Mouse (Mus musculus) midbrain, embryonic 13.5 days (tissue): ENCODE measurements at regions not wholly inside any gene's neighbourhood (a gene's known extent, or its start where the extent isn't known, plus 50 kb on each side); places are given as distances from the start of the nearest gene placed in this dataset.
A peak's percentile ranks its signal among the peaks of the same experiment; 100 is the strongest.

Experiments
- ATAC-seq: fragments of 200-750 bp; cut with Nextera tagmentation; 2 replicates; pipeline ENCODE4 v1.8.0; 2017; ENCODE audit warnings: mild to moderate bottlenecking, moderate TSS enrichment, moderate library complexity
- H3K27ac ChIP-seq: fragments of 300-500 bp; sonication (generic); 2 replicates; pipeline ENCODE4 v1.5.1; 2015; ENCODE audit warnings: inconsistent platforms, mild to moderate bottlenecking, moderate library complexity
- H3K27me3 ChIP-seq: fragments of 300-500 bp; sonication (generic); 2 replicates; pipeline ENCODE4 v1.6.1; 2015; ENCODE audit warnings: mild to moderate bottlenecking, inconsistent platforms
- H3K36me3 ChIP-seq: fragments of 300-500 bp; sonication (generic); 2 replicates; pipeline ENCODE4 v1.6.1; 2015; ENCODE audit warnings: mild to moderate bottlenecking, inconsistent platforms
- H3K4me1 ChIP-seq: fragments of 300-500 bp; sonication (generic); replicated peaks from 2 replicates; pipeline ENCODE4 v1.6.1; 2015; ENCODE audit warnings: inconsistent platforms
- H3K4me2 ChIP-seq: fragments of 300-500 bp; sonication (generic); replicated peaks from 2 replicates; pipeline ENCODE4 v1.6.1; 2015; ENCODE audit warnings: moderate library complexity, mild to moderate bottlenecking, inconsistent platforms
- H3K4me3 ChIP-seq: fragments of 300-500 bp; sonication (generic); replicated peaks from 2 replicates; pipeline ENCODE4 v1.5.1; 2015; ENCODE audit warnings: mild to moderate bottlenecking, inconsistent platforms
- H3K9ac ChIP-seq: fragments of 300-500 bp; sonication (generic); replicated peaks from 2 replicates; pipeline ENCODE4 v1.6.1; 2015; ENCODE audit warnings: mild to moderate bottlenecking, inconsistent platforms
- H3K9me3 ChIP-seq: fragments of 300-500 bp; sonication (generic); 2 replicates; pipeline ENCODE4 v1.6.1; 2016; ENCODE audit warnings: mild to moderate bottlenecking, inconsistent platforms
- WGBS: fragments of 180-500 bp; shearing (Covaris S2); methylation state at CpG from one replicate; pipeline ENCODE4 v1.1.7; 2015; 5-methylcytosine and 5-hydroxymethylcytosine counted together

GRCm38 (mm10) chr14:71159556-71159955 is 559.9 kb upstream of the Fam160b2 start:
- ATAC-seq = no peak
- WGBS = 82% methylated on average over 2 of the region's 2 CpGs
- Histone ChIP-seq H3K9me3 (no peaks in the 10 kb centered on the region), H3K27me3 (no peaks in the 10 kb centered on the region), H3K4me3 (no peak overlapping the region), H3K9ac (no peak overlapping the region), H3K36me3 (no peaks in the 10 kb centered on the region), H3K27ac (no peak overlapping the region), H3K4me1 (no peaks in the 10 kb centered on the region), H3K4me2 (no peak overlapping the region)

GRCm38 (mm10) chr14:71142465-71142864 is 542.8 kb upstream of the Fam160b2 start:
- H3K36me3 ChIP-seq = no peaks in the 10 kb centered on the region
- no peak overlapping the region for H3K4me2 ChIP-seq
- H3K27ac ChIP-seq = no peak overlapping the region
- H3K4me3 ChIP-seq = no peak overlapping the region
- 100% methylated on average over 1 of the region's 1 CpGs for WGBS
- H3K9me3 ChIP-seq = no peaks in the 10 kb centered on the region
- ATAC-seq = no peak
- no peaks in the 10 kb centered on the region for H3K27me3 ChIP-seq
- H3K9ac ChIP-seq = no peak overlapping the region
- no peaks in the 10 kb centered on the region for H3K4me1 ChIP-seq

GRCm38 (mm10) chr14:71129771-71130211 is 530.2 kb upstream of the Fam160b2 start:
- no peak overlapping the region for H3K4me3 ChIP-seq
- no peak overlapping the region for H3K4me2 ChIP-seq
- 89% methylated on average over 4 of the region's 4 CpGs for WGBS
- no peaks in the 10 kb centered on the region for H3K36me3 ChIP-seq
- H3K9ac ChIP-seq = no peak overlapping the region
- H3K9me3 ChIP-seq = no peaks in the 10 kb centered on the region
- H3K27ac ChIP-seq = no peak overlapping the region
- no peaks in the 10 kb centered on the region for H3K4me1 ChIP-seq
- no peaks in the 10 kb centered on the region for H3K27me3 ChIP-seq
- ATAC-seq = no peak

- WGBS = 86% methylated on average over 3 of the region's 3 CpGs
- Histone ChIP-seq H3K27me3 (no peaks in the 10 kb centered on the region), H3K27ac (no peak overlapping the region), H3K4me2 (no peak overlapping the region), H3K4me3 (no peak overlapping the region), H3K36me3 (no peaks in the 10 kb centered on the region), H3K4me1 (no peaks in the 10 kb centered on the region), H3K9ac (no peak overlapping the region), H3K9me3 (no peaks in the 10 kb centered on the region)
- ATAC-seq = no peak
These were observed 528.9 kb upstream of the Fam160b2 start for GRCm38 (mm10) chr14:71128495-71128894.

- Histone ChIP-seq H3K4me3 (no peak overlapping the region), H3K9me3 (no peaks in the 10 kb centered on the region), H3K4me1 (no peaks in the 10 kb centered on the region), H3K9ac (no peak overlapping the region), H3K27me3 (no peaks in the 10 kb centered on the region), H3K4me2 (no peak overlapping the region), H3K27ac (no peak overlapping the region), H3K36me3 (no peaks in the 10 kb centered on the region)
- WGBS = 82% methylated on average over 7 of the region's 7 CpGs
- ATAC-seq = no peak
These were observed 519.0 kb upstream of the Fam160b2 start for GRCm38 (mm10) chr14:71118681-71119080.

GRCm38 (mm10) chr14:71115798-71116432 is 516.3 kb upstream of the Fam160b2 start:
- no peak overlapping the region; the same call in 1 of the 2 replicates for H3K27ac ChIP-seq
- H3K9ac ChIP-seq = no peak overlapping the region
- H3K9me3 ChIP-seq = no peaks in the 10 kb centered on the region
- no peak overlapping the region for H3K4me2 ChIP-seq
- H3K27me3 ChIP-seq = no peaks in the 10 kb centered on the region
- ATAC-seq = 0 out of 2 replicates have a peak, but pooled peaks have one; percentile 56
- H3K4me1 ChIP-seq = no peaks in the 10 kb centered on the region
- 65% methylated on average over 3 of the region's 3 CpGs for WGBS
- H3K4me3 ChIP-seq = no peak overlapping the region
- H3K36me3 ChIP-seq = no peaks in the 10 kb centered on the region

- no peak; the same call in 1 of the 2 replicates for ATAC-seq
- no peak overlapping the region for H3K27ac ChIP-seq
- H3K4me3 ChIP-seq = no peak overlapping the region
These were observed 515.6 kb upstream of the Fam160b2 start for GRCm38 (mm10) chr14:71115095-71115797.

GRCm38 (mm10) chr14:71113198-71113597 is 513.6 kb upstream of the Fam160b2 start:
- no peaks in the 10 kb centered on the region for H3K9me3 ChIP-seq
- ATAC-seq = no peak
- no peak overlapping the region for H3K4me2 ChIP-seq

More at GRCm38 (mm10) chr14:71115095-71115797, 515.6 kb upstream of the Fam160b2 start:
- H3K9ac ChIP-seq = no peak overlapping the region
- H3K4me1 ChIP-seq = no peaks in the 10 kb centered on the region
- WGBS = 82% methylated on average over 8 of the region's 8 CpGs
- H3K9me3 ChIP-seq = no peaks in the 10 kb centered on the region
- H3K36me3 ChIP-seq = no peaks in the 10 kb centered on the region
- no peak overlapping the region for H3K4me2 ChIP-seq
- no peaks in the 10 kb centered on the region for H3K27me3 ChIP-seq

GRCm38 (mm10) chr14:71104617-71105016 is 505.0 kb upstream of the Fam160b2 start:
- H3K27ac ChIP-seq = no peak overlapping the region
- no peak for ATAC-seq
- no peak overlapping the region for H3K9ac ChIP-seq
- no peaks in the 10 kb centered on the region for H3K4me1 ChIP-seq
- no peaks in the 10 kb centered on the region for H3K36me3 ChIP-seq
- H3K4me2 ChIP-seq = no peak overlapping the region
- H3K9me3 ChIP-seq = no peaks in the 10 kb centered on the region
- H3K27me3 ChIP-seq = no peaks in the 10 kb centered on the region
- no peak overlapping the region for H3K4me3 ChIP-seq

More at GRCm38 (mm10) chr14:71113198-71113597, 513.6 kb upstream of the Fam160b2 start:
- Histone ChIP-seq H3K4me1 (no peaks in the 10 kb centered on the region), H3K27ac (no peak overlapping the region), H3K9ac (no peak overlapping the region), H3K4me3 (no peak overlapping the region), H3K27me3 (no peaks in the 10 kb centered on the region), H3K36me3 (no peaks in the 10 kb centered on the region)

GRCm38 (mm10) chr14:71103955-71104354 is 504.3 kb upstream of the Fam160b2 start:
- no peaks in the 10 kb centered on the region for H3K36me3 ChIP-seq
- H3K4me2 ChIP-seq = no peak overlapping the region
- H3K9ac ChIP-seq = no peak overlapping the region
- 87% methylated on average over 5 of the region's 5 CpGs for WGBS
- no peaks in the 10 kb centered on the region for H3K27me3 ChIP-seq
- ATAC-seq = no peak
- no peaks in the 10 kb centered on the region for H3K4me1 ChIP-seq
- H3K9me3 ChIP-seq = no peaks in the 10 kb centered on the region
- H3K27ac ChIP-seq = no peak overlapping the region
- H3K4me3 ChIP-seq = no peak overlapping the region

GRCm38 (mm10) chr14:71095661-71096422 is 496.2 kb upstream of the Fam160b2 start:
- Histone ChIP-seq H3K4me3 (no peak overlapping the region), H3K9ac (no peak overlapping the region), H3K4me2 (no peak overlapping the region), H3K9me3 (no peaks in the 10 kb centered on the region), H3K4me1 (no peaks in the 10 kb centered on the region), H3K36me3 (no peaks in the 10 kb centered on the region), H3K27me3 (no peaks in the 10 kb centered on the region), H3K27ac (no peak overlapping the region)
- ATAC-seq = no peak
- WGBS = 81% methylated on average over 7 of the region's 7 CpGs

GRCm38 (mm10) chr14:71092626-71093326 is 493.1 kb upstream of the Fam160b2 start:
- Histone ChIP-seq H3K4me3 (no peak overlapping the region), H3K27ac (no peak overlapping the region), H3K4me1 (no peaks in the 10 kb centered on the region), H3K4me2 (no peak overlapping the region), H3K27me3 (no peaks in the 10 kb centered on the region), H3K9me3 (no peaks in the 10 kb centered on the region), H3K9ac (no peak overlapping the region), H3K36me3 (no peaks in the 10 kb centered on the region)
- no peak for ATAC-seq
- 82% methylated on average over 8 of the region's 8 CpGs for WGBS
